8 mouse cellular contexts compared by ENCODE assay signal in the genomic region with DNA sequence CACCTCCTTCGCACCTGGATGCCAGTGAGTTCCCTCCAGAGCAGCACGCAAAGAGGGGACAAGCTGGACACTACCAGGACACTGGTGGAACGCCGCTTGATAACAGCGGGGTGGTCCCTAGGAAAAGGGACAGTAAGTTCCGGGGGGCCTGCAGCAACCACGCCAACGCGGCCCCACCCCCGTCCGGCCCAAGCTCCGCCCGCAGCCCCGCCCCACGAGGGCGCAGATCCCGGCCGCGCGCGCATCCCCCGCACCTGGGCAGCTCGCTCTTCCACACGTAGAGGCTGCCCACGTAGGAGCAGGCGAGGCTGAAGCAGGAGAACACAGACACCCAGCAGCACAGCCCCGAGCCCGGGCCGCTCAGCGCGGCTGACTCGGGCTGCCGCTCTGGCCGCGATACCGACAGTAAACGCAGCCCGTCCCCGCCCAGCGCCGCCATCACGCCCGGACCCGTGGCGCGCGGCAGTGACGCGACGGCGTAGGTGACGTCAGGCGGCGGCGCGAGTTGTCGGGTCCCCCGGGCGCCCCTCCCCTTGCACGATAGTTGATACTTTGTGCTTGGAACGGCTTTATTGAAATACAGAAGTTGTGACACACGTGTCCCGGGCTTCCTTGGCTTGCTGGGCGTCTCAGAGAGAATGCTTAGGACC. TPM values are rescaled to one million over a fixed set of nuclear protein-coding genes. Genes with fewer than 3 reads are reported as not detected.
DNase-seq lines count a peak whose midpoint lies in the region; ATAC-seq and TF ChIP-seq lines count a peak whose summit lies in the region.

A gene (minus strand): TSS at position 463 of the 650 bp plus-strand sequence.

- DNase-seq in MEL-GATA-1-ER (ENCODE audit: extremely low read depth, low read depth) = peak; percentile 79
- DNase-seq in cerebellum, adult 2 months = peak; percentile 90 to 93
- peak; percentile 81 for DNase-seq in forelimb bud, embryonic 11.5 days (ENCODE audit: low read depth, low spot score)
- DNase-seq in heart, postnatal 4 days = peak; percentile 91
- DNase-seq in layer of hippocampus, adult 8-10 months (ENCODE audit: low spot score in 2 of 2) = peak in 1 of 2 experiments; percentile 88
- DNase-seq in thymus, adult 18-20 months = peak; percentile 75 to 76

- ATAC-seq in lung, embryonic 15.5 days (ENCODE audit: borderline replicate concordance, extremely low read depth, low FRiP score, low TSS enrichment) = peak; percentile 92

- TF ChIP-seq POLR2A in cerebellum, adult 2 months (IDR thresholded peaks at IDR 0.05; ENCODE audit: borderline replicate concordance, insufficient read depth, low read length) = peak; percentile 90
- TF ChIP-seq POLR2A in olfactory bulb, adult 2 months (IDR thresholded peaks at IDR 0.05; ENCODE audit: insufficient read depth, low read depth, low read length) = peak; percentile 94

- no peaks in the 10 kb centered on the region for H3K27me3 ChIP-seq in cerebellum, adult 2 months (ENCODE audit: control insufficient read depth, insufficient read depth, low read length)
- no peaks in the 10 kb centered on the region for H3K27me3 ChIP-seq in lung, embryonic 15.5 days

- H3K4me2 ChIP-seq in lung, embryonic 15.5 days = peak within 1 kb of the TSS; percentile 85

- under 1% methylated on average over 64 of the region's 64 CpGs for WGBS in cerebellum, adult 2 months
- under 1% methylated on average over 64 of the region's 64 CpGs for WGBS in lung, embryonic 15.5 days
- under 1% methylated on average over 63 of the region's 64 CpGs for WGBS in olfactory bulb, adult 2 months

- peaks cover 24% of the 10 kb centered on the region; the same call in 1 of the 2 replicates for H3K36me3 ChIP-seq in lung, embryonic 15.5 days

- TF ChIP-seq CTCF in cerebellum, adult 2 months (IDR thresholded peaks at IDR 0.05; ENCODE audit: borderline replicate concordance, insufficient read depth, low read depth, low read length) = no peak
- TF ChIP-seq CTCF in olfactory bulb, adult 2 months (IDR thresholded peaks at IDR 0.05; ENCODE audit: insufficient read depth, low read depth, low read length) = 0 out of 2 replicates have a peak, but pooled peaks have one; percentile 16

- H3K27ac ChIP-seq in cerebellum, adult 2 months (ENCODE audit: insufficient read depth, low read length) = peak within 1 kb of the TSS; percentile 78
- peak within 1 kb of the TSS; percentile 87 for H3K27ac ChIP-seq in lung, embryonic 15.5 days
- peak within 1 kb of the TSS; percentile 93 for H3K27ac ChIP-seq in olfactory bulb, adult 2 months (ENCODE audit: insufficient read depth, low read depth, low read length)

- H3K4me3 ChIP-seq in cerebellum, adult 2 months (replicated peaks; ENCODE audit: insufficient read depth, low read depth, low read length) = peak within 1 kb of the TSS; percentile 76
- peak within 1 kb of the TSS; percentile 75 for H3K4me3 ChIP-seq in lung, embryonic 15.5 days
- peak within 1 kb of the TSS; percentile 97 for H3K4me3 ChIP-seq in olfactory bulb, adult 2 months (ENCODE audit: insufficient read depth, low read depth, low read length)

- H3K4me1 ChIP-seq in cerebellum, adult 2 months (ENCODE audit: control insufficient read depth, insufficient read depth, low read length) = no peaks in the 10 kb centered on the region; the same call in 1 of the 2 replicates
- H3K4me1 ChIP-seq in lung, embryonic 15.5 days = peaks cover 20% of the 10 kb centered on the region
- H3K4me1 ChIP-seq in olfactory bulb, adult 2 months (ENCODE audit: control insufficient read depth, insufficient read depth, low read length) = peaks cover 10% of the 10 kb centered on the region; the same call in 1 of the 2 replicates

- H3K9ac ChIP-seq in lung, embryonic 15.5 days = peak within 1 kb of the TSS; percentile 94

- no peaks in the 10 kb centered on the region for H3K9me3 ChIP-seq in lung, embryonic 15.5 days

RNA-seq across cellular contexts. Expression of the gene that starts here (rescaled TPM):
- polyA plus RNA-seq in cerebellum, adult 2 months (2012; rRNA removed) = 58.7 and 60.9 TPM in 2 replicates
- total RNA-seq in heart, postnatal 4 days (2021) = 10 to 100 TPM; 16.1 to 18.0 TPM
- 10 to 100 TPM; 22.7 to 26.4 (median 22.7) TPM for total RNA-seq in layer of hippocampus, adult 8-10 months (2022)
- polyA plus RNA-seq in lung, embryonic 15.5 days (2015; fragmentation: Nextera tagmentation; extraction: Ambion mirVana) = 73.5 and 74.4 TPM in 2 replicates
- polyA plus RNA-seq in olfactory bulb, adult 2 months (2012; ENCODE audit: insufficient read depth, insufficient read length, low replicate concordance, missing spikeins) = not detected in 2 replicates

Comparison
In these comparisons a context has a peak if more than half of its experiments do, and no peak if none do; other contexts are left out.
1. RNA of the gene that starts here (polyA plus RNA-seq): 73.5 to 74.4 TPM in lung, embryonic 15.5 days and 58.7 to 60.9 TPM in cerebellum, adult 2 months; not detected in olfactory bulb, adult 2 months; every median in the first group is over 10 times any median in the second.
2. Peak in every context shown above with its lines, with median percentiles within 50 percentile points of each other: H3K27ac ChIP-seq and H3K4me3 ChIP-seq.